Mouse (Mus musculus) kidney, postnatal 10 days (tissue): Measurements from ENCODE around the gene Tm9sf2.

Experiments
- DNase-seq: peaks from one replicate; pipeline ENCODE4 v3.0.0; 2021; ENCODE audit warnings: mixed read lengths

The Tm9sf2 gene

DNA sequence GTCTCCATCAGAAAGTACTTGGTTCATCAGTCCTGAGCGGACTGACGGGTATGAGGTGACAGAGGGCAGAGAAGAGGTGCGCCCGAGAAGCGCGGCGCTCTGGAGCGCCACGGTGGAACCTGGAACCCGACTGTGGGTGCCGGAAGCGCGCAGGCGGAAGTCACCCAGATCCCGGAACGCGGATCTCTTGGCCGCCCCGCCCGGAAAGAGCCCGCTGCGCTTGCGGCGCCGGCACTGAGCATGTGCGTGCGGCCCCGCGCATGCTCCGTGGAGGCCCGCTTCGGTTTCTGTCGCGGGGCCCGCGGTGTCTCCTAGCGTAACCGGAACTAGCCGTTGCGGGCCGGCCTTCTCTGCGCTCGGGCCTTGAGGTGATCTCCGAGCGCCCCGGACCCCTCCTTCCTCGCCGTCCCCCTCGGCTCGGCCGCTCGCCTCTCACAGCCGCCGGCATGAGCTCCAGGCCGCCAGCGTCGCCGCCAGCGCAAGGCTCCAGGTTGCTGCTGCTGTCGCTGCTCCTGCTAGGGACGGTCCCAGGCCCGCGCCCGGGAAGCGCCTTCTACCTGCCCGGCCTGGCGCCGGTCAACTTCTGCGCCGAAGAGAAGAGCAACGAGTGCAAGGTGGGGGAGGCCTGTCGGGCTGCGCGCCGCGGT, at the start of gene Tm9sf2:
Gene Tm9sf2, plus strand, starts transcription at position 217 of the 647 bp plus-strand sequence.
- DNase-seq: peak; percentile 97

GRCm38 (mm10) chr14:122057941-122058346, 48.9 kb upstream of the Tm9sf2 start:
- no peak for DNase-seq

DNA sequence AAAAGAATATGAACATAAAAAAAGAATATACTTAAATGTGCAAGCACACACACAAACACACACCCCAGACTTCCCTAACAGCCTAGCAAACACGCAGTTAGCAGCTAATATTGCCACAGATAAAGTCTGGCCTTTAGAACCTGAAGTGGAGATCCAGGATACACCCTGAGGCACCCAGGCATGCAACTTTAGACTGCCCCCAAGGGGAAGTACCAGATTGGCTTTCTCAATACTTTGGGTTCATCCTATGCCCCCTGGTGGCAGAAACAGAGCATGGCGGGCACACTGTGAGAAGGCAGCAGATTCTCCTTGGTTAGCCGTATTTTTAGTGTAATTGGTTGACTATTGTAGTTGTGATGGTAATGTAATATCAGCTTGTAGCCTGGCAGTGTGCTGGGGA, 46.2 kb upstream of the Tm9sf2 start:
- peak; percentile 91 for DNase-seq

DNA sequence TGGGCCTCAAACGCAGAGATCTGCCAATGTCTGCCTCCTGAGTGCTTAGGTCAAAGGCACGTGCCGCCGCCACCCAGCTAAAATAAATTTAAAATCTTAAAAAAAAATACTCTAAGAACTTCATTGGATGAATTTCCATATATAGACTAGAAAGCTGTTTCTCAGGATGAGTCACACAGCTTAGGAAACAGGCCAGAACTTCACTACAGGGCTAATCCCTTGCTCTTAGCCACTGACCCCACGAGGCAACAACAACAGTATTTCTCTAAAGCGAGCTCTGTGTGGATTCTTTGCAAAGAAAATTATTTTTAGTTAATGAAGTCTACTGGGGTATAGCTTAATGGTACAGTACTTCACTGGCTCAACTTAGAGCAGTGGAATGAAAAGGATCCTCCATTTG, 45.5 kb upstream of the Tm9sf2 start:
- DNase-seq: no peak

- no peak for DNase-seq
Measured at GRCm38 (mm10) chr14:122062411-122063090, 44.3 kb upstream of the Tm9sf2 start.

- DNase-seq: no peak
Measured at GRCm38 (mm10) chr14:122063599-122063998, 43.2 kb upstream of the Tm9sf2 start.

- peak; percentile 83 for DNase-seq
Measured at GRCm38 (mm10) chr14:122064519-122064918, 42.3 kb upstream of the Tm9sf2 start.

- DNase-seq: no peak
Measured at GRCm38 (mm10) chr14:122066243-122066642, 40.6 kb upstream of the Tm9sf2 start.

GRCm38 (mm10) chr14:122068036-122068435, 38.8 kb upstream of the Tm9sf2 start:
- peak; percentile 57 for DNase-seq

DNA sequence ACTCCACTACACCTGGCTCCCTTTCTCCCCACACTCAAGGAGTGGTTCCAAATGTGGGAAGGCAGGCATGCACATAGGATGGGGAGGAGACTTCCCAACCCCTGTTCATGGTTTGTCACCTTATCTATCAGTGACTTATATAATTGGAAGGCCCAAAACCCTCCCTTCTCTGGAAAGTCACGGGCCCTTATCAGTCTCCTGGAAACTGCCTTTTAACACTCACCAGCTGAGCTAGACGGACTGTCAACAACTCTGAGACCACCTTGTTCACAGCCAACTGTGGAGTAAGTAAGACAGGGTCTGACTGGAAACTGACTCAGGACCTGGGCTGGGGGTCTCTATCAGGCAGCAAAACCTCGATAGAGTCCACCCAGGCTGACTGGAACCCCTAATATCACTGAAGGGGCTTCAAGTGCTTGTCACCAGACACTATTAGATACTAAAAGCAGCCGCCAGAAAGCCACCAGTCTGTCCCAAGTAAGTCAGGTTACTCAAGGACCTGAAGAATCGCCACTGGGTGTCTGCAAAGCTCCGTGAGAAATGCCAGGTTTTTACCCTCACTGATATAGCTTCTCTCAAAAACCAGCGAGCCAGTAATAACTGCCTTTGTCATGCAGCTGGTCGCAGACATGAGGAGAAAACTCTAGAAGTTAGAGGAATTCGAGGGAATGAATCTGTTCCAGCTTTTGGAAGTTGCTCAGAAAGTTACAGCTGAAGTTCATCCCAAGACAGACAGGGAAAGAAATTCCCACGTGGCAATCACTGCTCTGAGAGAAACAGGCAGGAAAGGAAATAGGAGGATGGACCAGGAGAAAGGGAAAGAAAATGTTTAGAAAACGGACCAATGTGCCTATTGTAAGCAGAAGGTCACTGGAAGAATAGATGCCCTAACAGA, 37.8 kb upstream of the Tm9sf2 start:
- DNase-seq: peak; percentile 39

- no peak for DNase-seq
Measured at GRCm38 (mm10) chr14:122069948-122070347, 36.9 kb upstream of the Tm9sf2 start.

DNA sequence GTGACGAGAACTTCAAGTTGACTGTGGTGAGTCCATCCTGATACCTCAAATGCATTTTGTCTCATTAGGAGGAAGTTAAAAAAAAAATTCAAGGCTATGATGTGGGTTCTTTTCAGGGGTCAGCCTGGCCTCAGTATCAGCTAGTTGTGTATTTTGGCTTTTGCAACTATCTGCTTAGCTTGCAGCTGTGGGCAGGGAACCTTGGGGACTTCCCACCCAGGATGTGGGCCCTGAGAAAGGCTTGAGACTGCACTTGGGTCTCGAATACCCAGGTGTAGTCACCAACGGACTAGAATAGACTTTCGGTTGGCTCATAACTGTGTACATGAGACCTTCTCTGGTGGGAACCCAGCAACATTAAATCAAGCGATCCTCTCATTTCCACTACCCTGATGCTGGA, 33.4 kb upstream of the Tm9sf2 start:
- DNase-seq: no peak

DNA sequence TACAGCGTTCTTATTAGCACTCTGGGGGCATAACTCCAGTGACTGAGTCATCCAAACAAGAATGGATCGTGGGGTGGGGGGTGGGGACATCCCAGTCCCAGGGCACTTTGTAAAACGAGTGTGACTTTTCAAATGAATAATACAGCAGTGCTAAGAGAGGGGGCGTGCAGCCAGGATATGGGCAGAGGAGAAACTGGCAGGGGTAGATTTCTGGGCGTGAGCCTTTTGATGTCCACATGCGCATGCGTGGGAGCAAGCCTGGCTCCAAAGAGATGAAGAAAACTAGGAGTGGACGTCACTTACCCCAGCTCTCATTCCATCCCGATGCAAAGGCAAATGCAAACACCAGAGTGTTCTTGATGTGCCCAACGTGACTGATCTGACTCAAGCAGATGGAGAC, 32.5 kb upstream of the Tm9sf2 start:
- DNase-seq: no peak

DNA sequence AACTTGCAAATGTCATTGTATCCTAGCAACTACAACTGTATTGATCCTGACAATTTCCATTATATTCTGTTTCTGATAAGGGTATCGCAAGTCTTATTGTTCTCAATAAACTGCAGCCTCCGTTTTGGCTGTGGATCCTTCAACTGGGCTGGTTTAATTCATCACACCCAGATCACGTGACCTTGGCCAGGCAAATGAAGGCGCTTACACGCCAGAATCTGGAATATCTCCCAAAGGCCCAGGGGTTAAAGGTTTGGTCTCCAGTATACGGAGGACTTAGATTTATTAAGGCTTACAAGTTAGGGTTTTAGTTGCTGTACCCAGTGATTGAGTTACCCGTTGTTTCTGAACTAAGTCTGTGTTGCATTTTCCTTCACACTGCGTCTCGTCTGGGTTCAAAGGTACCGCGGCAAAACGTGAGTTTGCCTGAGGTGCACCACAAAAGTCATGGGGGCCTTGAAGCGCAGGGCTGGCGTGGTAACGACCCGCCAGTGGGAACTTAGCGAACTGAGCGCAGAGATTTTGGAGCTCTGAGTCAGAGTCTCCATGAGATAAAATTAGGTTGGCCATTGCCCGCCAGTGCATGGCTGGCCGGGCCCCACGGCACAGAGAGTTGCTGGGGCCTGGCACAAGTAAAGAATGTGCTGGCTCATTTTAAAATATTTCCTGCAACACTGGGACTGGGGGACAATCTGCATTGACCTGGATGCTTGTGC, 31.2 kb upstream of the Tm9sf2 start:
- DNase-seq: no peak

- DNase-seq: no peak
Measured at GRCm38 (mm10) chr14:122077017-122077416, 29.8 kb upstream of the Tm9sf2 start.

DNA sequence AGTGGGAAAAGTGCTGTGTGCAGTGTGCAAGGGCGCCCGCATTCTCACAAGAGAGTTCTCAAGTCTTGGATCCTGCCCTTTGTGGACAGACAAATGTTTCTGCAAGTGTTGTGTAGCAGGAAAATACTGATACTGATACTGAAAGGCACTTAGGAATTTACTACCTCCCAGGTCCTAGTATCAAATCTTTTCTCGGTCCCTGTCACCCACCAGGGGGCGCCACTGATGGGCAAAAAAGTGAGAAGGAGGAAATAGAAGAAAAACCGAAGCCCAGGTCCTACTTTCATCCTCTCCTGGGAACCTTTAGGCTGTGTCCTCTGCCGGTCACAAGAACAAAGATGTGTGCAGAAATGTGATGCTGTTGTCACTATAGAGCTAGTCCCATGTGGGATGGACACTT, 27.4 kb upstream of the Tm9sf2 start:
- peak; percentile 78 for DNase-seq

GRCm38 (mm10) chr14:122079921-122080320, 26.9 kb upstream of the Tm9sf2 start:
- no peak for DNase-seq

GRCm38 (mm10) chr14:122081308-122081707, 25.5 kb upstream of the Tm9sf2 start:
- DNase-seq: no peak

GRCm38 (mm10) chr14:122083499-122083898, 23.3 kb upstream of the Tm9sf2 start:
- no peak for DNase-seq

- DNase-seq: no peak
Measured at GRCm38 (mm10) chr14:122087956-122088355, 18.9 kb upstream of the Tm9sf2 start.

DNA sequence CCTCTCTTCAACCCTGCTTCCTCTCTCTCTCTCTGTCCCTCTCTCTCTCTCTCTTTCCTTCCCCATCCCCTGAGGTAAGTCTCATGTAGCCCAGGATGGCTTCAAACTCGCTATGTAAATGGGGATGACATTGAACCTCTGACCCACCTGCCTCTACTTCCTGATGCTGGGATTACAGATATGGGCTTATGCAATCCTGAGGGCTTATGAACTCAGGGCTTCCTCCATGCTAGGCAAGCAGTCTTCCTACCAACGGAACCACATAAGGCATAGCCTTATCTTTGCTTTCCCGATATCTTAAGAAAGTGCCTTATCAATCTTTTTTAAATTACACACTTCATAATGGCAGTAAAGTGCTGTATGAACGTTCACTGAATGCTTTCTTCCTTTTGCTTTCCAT, 14.5 kb upstream of the Tm9sf2 start:
- no peak for DNase-seq

GRCm38 (mm10) chr14:122096331-122096730, 10.5 kb upstream of the Tm9sf2 start:
- DNase-seq: no peak

GRCm38 (mm10) chr14:122099584-122099983, 7.3 kb upstream of the Tm9sf2 start:
- no peak for DNase-seq
